Mouse (Mus musculus) small intestine, adult 10 weeks (tissue): ENCODE measurements around the gene Olfr577. TPM values are rescaled to one million over a fixed set of nuclear protein-coding genes. Genes with fewer than 3 reads are reported as not detected.

ENCODE experiments used
- polyA plus RNA-seq: library from polyadenylated mRNA; stranded (reverse); fragments of 350-450 nt; fragmentation: Illumina TruSeq; extraction: RNeasy Lipid Tissue Mini Kit (QIAGEN cat#74804); gene quantifications from one replicate; pipeline ENCODE4 v1.2.3, GENCODE M21; 2014; ENCODE audit warnings: low replicate concordance

Olfr577 gene
- not detected for polyA plus RNA-seq

DNA sequence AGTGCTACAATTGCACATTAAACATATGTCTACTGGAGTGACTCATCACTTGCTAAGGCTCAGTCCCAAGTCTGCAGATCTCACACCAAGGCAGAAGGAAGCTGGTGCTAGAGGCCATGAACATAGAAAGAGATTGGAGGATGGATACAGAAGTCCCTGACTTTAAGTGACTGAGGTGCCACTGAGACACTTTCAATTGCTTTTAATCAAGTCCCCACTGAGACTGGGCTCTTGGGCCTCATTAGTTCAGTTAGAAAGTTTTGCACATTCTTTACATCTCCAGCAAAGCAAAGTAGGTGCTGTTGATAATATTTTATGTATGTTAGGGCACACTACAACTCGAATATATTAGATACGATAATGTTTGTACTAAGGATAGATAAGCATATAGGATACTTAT lies at the start of gene Olfr577:
Gene Olfr577, minus strand, starts transcription at position 101 of the 400 bp plus-strand sequence.

DNA sequence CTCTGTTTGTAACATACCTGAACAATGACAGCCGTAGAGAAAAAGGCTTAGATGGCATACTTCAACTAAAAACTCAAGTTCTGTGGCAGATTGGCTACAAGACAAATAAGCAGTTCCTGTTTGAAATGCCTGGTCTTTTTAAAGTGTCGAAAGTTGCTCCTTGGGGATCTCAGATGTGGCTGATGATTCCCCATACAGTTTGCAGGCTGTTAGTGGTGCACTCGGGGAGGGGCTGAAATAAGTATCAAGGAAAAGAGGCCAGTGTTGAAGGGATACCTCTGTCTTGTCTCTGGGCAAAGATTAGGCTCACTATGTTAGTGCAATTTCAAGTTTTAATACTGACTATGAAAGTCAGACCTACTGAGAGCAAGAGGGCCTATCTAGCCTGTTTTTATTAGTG lies 13.5 kb upstream of the Olfr577 start, which contains the start of gene Olfr578:
Gene Olfr578, minus strand, starts transcription at position 101 of the 400 bp plus-strand sequence.

DNA sequence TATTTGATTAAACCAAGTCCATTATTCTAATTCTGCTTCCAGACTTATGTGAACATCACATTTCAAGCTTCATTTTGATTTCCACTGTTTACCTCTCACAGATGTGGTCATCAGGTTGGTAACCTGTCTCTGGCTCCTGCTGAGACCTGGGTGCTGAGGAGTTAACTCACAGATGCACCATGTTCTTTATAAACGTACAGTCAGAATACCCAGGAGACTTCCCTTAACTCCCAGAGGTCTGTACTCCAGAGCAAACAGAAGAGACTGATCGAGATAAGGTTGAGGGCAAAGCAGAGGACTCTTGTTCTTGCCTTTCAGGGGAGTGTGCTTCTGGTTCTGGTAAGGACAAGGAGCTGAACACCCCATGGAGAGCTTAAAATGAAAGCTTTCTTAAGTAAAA lies 13.4 kb downstream of the Olfr577 start, which contains the start of gene Olfr576:
Gene Olfr576, plus strand, starts transcription at position 301 of the 400 bp plus-strand sequence.

DNA sequence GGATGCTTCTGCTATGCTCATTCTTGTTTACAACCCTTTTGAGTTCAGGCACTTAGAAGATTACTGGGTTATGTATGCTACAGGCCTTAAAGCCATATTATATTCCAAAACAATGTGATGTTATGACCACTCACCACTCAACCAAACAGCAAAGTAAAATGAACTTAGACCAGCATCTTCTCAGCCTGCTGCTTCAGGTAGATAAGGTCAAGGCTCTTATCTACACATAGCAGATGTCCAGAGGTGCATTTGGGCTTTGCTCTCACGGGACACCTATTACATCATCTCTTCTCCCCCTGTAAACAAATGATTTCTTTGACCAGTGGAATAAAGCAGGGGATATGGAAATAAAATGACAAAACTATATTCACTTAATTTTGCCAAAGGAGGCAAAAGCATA lies 17.1 kb downstream of the Olfr577 start, which contains the start of gene Olfr575:
Gene Olfr575, minus strand, starts transcription at position 183 of the 400 bp plus-strand sequence.

DNA sequence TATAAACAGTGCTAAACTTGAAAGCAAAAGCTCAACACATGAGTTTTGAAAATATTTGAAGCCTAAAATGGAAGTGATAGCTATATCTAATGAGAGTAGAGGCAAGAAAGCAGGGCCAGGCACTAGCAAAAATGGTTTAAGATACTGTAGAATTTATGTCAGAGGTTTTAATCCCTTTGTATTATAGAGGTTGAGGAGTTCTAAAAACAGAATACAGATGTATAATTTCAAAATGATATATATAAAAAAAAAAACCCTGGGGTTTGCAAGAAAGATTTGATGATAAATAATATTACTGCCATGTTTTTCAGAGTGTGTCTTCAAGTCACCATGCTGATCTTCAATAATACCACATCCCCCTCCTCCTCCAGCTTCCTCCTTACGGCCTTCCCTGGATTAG lies 27.6 kb downstream of the Olfr577 start, which contains the start of gene Olfr574:
Gene Olfr574, plus strand, starts transcription at position 301 of the 400 bp plus-strand sequence.

DNA sequence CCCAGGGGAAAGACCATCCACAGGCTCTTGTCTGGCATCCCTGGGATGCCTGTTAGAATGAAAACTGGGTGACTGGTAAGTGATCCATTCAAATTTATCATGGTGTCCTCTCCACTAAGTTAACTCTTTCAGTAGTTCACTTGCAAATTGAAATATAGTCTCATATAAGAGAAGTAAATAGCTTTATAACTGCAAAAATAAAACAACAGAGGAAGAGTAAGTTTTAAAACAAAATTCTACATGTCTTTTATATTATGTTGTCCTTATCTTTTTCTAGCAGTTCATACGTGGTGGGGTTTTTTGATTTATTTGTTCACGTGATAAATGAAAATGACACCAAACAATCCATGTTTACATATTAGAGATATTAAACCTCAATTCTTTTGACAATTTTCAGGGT lies 33.3 kb downstream of the Olfr577 start, which contains the start of gene Olfr573-ps1:
Gene Olfr573-ps1, minus strand, starts transcription at position 101 of the 400 bp plus-strand sequence.

DNA sequence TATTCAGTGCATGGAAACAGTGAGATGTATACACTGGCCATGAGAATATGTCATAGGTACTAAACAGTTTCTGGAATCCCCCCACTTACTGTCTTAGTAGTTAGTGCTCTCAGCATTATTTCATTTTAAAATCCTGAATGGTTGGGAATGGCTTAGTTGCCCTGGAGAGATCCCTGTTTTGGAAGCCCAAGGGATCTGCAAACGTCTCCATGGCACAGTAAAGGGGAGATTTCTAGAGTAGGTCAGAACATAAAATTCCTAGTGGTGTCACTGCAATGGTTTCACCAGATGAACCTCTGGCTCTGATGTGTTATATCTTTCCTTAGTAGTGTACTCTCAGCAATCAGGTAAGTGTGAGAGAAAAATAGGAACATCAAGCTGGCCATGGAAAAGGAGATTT lies 51.6 kb downstream of the Olfr577 start, which contains the start of gene Olfr572:
Gene Olfr572, plus strand, starts transcription at position 301 of the 400 bp plus-strand sequence.

Other genes starting within 250 kb of the Olfr577 start
- gene Olfr559, start 248.5 kb downstream of the Olfr577 start, polyA plus RNA-seq: not detected
- gene Olfr560, start 216.6 kb downstream of the Olfr577 start, polyA plus RNA-seq: 0.30 TPM
- gene Olfr78, start 216.5 kb downstream of the Olfr577 start, polyA plus RNA-seq: 1.3 TPM
- gene Olfr561, start 204.7 kb downstream of the Olfr577 start, polyA plus RNA-seq: 0.26 TPM
- not detected for gene Olfr564, start 172.5 kb downstream of the Olfr577 start, polyA plus RNA-seq
- gene Olfr566, start 117.2 kb downstream of the Olfr577 start, polyA plus RNA-seq: not detected
- gene Olfr568, start 98.8 kb downstream of the Olfr577 start, polyA plus RNA-seq: not detected
- gene Olfr569, start 85.1 kb downstream of the Olfr577 start, polyA plus RNA-seq: not detected
- not detected for gene Olfr570, start 81.4 kb downstream of the Olfr577 start, polyA plus RNA-seq
- not detected for gene Olfr571, start 58.4 kb downstream of the Olfr577 start, polyA plus RNA-seq
- not detected for gene Olfr572, start 51.5 kb downstream of the Olfr577 start, polyA plus RNA-seq
- gene Olfr573-ps1, start 33.4 kb downstream of the Olfr577 start, polyA plus RNA-seq: not detected
- not detected for gene Olfr574, start 27.5 kb downstream of the Olfr577 start, polyA plus RNA-seq
- not detected for gene Olfr575, start 17.2 kb downstream of the Olfr577 start, polyA plus RNA-seq
- gene Olfr576, start 13.3 kb downstream of the Olfr577 start, polyA plus RNA-seq: not detected
- not detected for gene Olfr578, start 13.4 kb upstream of the Olfr577 start, polyA plus RNA-seq
- not detected for gene Olfr582, start 62.1 kb upstream of the Olfr577 start, polyA plus RNA-seq
- not detected for gene Olfr583, start 75.4 kb upstream of the Olfr577 start, polyA plus RNA-seq
- not detected for gene Olfr584, start 105.9 kb upstream of the Olfr577 start, polyA plus RNA-seq
- not detected for gene Olfr585, start 121.8 kb upstream of the Olfr577 start, polyA plus RNA-seq
- gene Olfr586, start 149.7 kb upstream of the Olfr577 start, polyA plus RNA-seq: not detected
- not detected for gene Olfr588-ps1, start 164.9 kb upstream of the Olfr577 start, polyA plus RNA-seq
- gene Olfr589, start 180.4 kb upstream of the Olfr577 start, polyA plus RNA-seq: not detected
- gene Olfr591, start 202.4 kb upstream of the Olfr577 start, polyA plus RNA-seq: not detected
- not detected for gene Olfr592, start 208.9 kb upstream of the Olfr577 start, polyA plus RNA-seq
- gene Olfr593, start 235.9 kb upstream of the Olfr577 start, polyA plus RNA-seq: not detected
- gene Olfr594, start 241.1 kb upstream of the Olfr577 start, polyA plus RNA-seq: not detected